Mouse (Mus musculus): ENCODE measurements around the gene Rbms2.
"Not testable (repeated sequence)": the region's sequence is repeated elsewhere in the genome, so short reads cannot be mapped to it uniquely, and the experiment has no call there.

The Rbms2 gene

GRCm38 (mm10) chr10:128179989-128180388, at the start of gene Rbms2:
TSS of gene Rbms2 (minus strand) at chr10:128180297.
- in situ Hi-C loops (cut with MboI, MseI), result no loop called here

DNA sequence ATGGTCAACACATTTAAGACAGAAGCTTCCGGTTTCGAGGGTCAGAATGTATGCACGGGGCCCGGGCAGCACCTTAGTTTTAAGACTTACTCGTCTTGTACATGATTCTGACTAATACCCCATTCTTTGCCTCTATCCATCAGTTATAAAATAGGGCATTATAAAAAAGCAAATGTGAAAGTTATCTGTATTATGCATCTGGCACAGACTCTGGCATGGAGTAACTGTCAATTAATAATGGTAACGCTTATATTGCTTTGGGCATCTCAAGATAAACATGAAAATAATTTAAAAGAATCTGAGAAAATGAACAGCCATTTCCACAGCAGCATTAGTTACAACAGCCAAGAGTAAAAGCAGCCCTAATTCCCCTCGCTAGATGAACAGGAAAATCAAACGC, 47.9 kb upstream of the Rbms2 start:
- in situ Hi-C loops (cut with MboI, MseI), result no loop called here

GRCm38 (mm10) chr10:128227592-128227991, 47.5 kb upstream of the Rbms2 start:
- in situ Hi-C loops (cut with MboI, MseI), result no loop called here

DNA sequence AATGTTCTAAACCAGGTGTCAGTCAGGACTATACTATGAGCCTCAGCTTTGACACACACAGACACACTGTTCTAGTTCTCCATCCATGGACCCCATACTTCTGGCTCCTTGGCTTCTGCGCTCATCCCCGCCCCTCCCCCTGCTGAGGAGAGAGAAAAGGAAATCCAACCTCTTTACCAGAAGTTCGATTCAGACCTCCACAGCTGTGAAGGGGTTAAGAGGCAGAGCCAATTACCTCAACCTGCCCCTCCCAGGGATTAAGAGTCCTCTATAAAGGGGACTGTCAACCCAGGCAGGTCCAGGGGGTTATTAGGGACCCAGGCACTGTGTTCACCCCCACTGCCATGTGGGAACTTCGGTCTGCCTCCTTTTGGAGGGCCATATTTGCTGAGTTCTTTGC, 45.4 kb upstream of the Rbms2 start, which contains the start of gene Mip:
TSS of gene Mip (plus strand) at position 301 of the 400 bp plus-strand sequence.
- in situ Hi-C loops (cut with MboI, MseI), result no loop called here

- in situ Hi-C loops (cut with MboI, MseI), result no loop called here
Measured at GRCm38 (mm10) chr10:128225064-128225463, 45.0 kb upstream of the Rbms2 start.

DNA sequence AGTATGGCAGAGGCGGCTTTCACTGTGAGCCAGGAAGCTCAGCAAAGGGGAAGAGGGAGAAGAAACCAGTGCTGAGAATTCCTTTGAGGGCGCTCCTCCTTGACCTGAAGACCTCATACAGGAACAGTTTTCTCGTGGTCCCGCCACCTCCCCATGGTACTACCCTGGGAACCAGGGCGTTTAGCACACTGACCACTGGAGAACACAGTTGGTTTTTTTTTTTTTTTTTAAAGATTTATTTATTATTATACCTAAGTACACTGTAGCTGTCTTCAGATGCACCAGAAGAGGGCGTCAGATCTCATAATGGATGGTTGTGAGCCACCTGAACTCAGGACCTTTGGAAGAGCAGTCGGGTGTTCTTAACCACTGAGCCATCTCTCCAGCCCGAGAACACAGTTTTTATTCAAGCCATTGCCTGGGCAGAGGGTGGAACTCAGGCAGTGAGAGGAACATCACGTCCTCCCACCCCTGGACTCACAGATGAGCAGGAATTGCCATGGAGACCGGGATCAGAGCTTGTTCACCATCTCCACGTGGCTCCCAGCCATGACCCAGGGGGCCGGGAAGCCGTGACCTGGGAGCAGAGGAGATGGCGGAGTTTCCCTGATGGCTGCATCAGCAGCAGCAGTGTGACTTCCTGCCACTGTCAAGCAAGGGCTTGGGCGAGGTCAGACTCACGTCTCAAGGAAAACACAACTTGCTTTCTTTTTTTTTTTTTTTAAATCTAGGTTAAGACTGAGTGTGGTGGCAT, 41.6 kb upstream of the Rbms2 start:
- in situ Hi-C loops (cut with MboI, MseI), result no loop called here

DNA sequence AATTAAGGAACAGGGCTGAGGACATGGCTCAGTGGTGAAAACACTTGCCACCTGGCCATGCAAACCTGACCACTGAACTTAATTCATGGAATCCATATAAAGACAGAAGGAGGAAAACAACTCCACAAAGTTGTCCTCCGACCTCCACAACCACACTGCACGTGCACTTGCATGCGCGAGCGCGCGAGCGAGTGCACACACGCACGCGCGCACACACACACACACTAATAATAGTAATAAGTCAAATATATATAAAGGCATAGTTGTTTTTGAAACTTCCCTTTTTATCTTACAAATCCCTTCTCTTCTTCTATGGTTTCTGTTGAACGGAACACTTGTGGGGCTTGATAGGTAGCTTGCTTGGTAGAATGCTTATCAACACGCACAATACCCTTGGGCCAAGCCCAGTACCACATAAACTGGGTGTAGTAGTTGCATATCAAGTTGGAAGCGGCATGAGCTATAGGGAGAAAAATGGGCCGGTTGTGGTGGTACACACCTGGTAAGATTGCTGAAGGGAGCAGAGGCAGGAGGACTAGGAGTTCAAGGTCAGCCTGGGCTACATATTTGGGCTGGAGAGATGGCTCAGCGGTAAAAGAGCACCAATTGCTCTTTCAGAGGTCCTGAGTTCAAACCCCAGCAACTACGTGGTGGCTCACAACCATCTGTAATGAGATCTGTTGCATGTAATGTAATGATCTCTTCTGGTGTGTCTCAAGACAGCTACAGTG, 38.5 kb upstream of the Rbms2 start:
- in situ Hi-C loops (cut with MboI, MseI), result no loop called here

DNA sequence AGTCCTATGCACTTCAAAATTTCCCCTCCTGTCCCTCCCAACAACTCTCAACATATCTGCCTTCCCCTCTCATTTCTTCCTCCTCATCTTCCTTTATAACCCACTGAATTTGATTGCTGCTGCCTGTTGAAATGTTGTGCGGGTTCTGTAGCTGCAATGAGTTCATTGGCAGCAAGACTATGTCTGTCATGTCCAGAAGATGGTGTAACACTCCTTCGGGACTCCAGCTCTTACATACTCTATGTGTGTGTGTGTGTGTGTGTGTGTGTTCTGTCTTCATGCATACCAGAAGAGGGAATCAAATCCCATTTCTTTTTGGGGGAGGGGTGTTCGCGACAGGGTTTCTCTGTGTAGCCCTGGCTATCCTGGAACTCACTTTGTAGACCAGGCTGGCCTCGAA, 34.9 kb upstream of the Rbms2 start:
- in situ Hi-C loops (cut with MboI, MseI), result no loop called here

- in situ Hi-C loops (cut with MboI, MseI), result not testable (repeated sequence)
Measured at GRCm38 (mm10) chr10:128214112-128214511, 34.0 kb upstream of the Rbms2 start.

- in situ Hi-C loops (cut with MboI, MseI), result no loop called here
Measured at GRCm38 (mm10) chr10:128212871-128213323, 32.8 kb upstream of the Rbms2 start.

DNA sequence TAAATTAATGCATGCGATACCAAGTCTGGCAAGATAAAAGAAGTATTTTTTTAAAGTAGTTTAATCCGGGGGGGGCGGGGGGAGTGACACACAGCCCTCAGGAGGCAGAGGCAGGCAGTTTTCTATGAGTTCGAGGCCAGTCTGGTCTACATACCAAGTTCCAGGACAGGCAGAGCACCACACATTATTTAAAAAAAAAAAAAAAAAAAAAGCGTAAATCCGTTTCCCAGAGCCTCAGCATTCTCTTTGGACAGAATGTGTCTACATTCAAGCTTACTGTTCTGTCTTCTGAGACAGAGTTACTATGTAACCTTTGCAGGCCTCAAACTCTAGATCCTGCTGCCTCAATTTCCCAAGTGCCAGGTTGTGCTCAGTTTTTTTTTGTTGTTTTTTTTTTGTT, 32.1 kb upstream of the Rbms2 start:
- in situ Hi-C loops (cut with MboI, MseI), result no loop called here

DNA sequence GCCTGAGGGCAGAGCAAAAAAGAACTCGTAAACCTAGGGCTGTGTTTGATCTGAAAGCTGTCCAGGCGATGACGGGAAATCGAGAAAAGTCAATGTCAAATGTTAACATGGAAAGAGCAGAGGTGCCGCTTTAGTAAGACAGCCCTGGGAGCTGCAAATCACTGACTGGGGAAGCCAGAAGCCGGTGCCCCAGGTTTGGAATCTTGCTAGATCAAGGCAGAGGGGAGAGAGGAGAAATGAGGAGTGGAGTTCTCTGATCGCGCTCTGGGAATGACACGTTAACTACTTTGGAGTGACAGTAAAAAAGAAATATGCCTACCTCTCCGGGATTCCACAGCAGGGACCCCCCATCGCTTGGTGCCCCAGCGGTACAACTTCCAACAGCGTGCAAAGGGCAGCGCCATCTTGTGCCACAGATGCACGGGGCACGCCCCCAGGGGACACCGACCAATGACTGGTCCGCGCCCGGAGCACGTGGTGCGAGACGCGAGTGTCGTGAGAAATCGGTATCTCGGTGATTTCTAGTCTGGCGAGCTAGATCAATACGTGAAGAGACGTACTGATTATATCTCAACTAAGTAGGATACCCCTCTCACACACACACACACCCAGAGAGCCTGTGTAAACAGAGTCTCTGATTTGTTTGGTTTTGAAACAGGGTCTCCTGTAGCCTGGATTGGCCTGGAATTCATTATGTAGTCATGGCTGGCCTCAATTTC, 31.5 kb upstream of the Rbms2 start, which contains the start of gene Spryd4:
TSS of gene Spryd4 (minus strand) at position 418 of the 719 bp plus-strand sequence.
- in situ Hi-C loops (cut with MboI, MseI), result no loop called here

GRCm38 (mm10) chr10:128210954-128211353, 30.9 kb upstream of the Rbms2 start:
- in situ Hi-C loops (cut with MboI, MseI), result no loop called here

- in situ Hi-C loops (cut with MboI, MseI), result no loop called here
Measured at GRCm38 (mm10) chr10:128210131-128210530, 30.0 kb upstream of the Rbms2 start.

- in situ Hi-C loops (cut with MboI, MseI), result no loop called here
Measured at GRCm38 (mm10) chr10:128209311-128210009, 29.4 kb upstream of the Rbms2 start.

- in situ Hi-C loops (cut with MboI, MseI), result no loop called here
Measured at GRCm38 (mm10) chr10:128208326-128208725, 28.2 kb upstream of the Rbms2 start.

- in situ Hi-C loops (cut with MboI, MseI), result no loop called here
Measured at GRCm38 (mm10) chr10:128204941-128205340, 24.8 kb upstream of the Rbms2 start.

- in situ Hi-C loops (cut with MboI, MseI), result no loop called here
Measured at GRCm38 (mm10) chr10:128201856-128202255, 21.8 kb upstream of the Rbms2 start.

GRCm38 (mm10) chr10:128194551-128195461, 14.7 kb upstream of the Rbms2 start:
- in situ Hi-C loops (cut with MboI, MseI), result loop anchor here (5.0 kb wide), 1 partner anchor 103 kb away; the partner anchor contains the start of gene Baz2a

- in situ Hi-C loops (cut with MboI, MseI), result loop anchor here (5.0 kb wide), 1 partner anchor 102 kb away; the partner anchor contains the start of gene Baz2a
Measured at GRCm38 (mm10) chr10:128194024-128194550, 14.0 kb upstream of the Rbms2 start, which contains the start of gene Gls2. TSS of gene Gls2 (plus strand) at chr10:128194457.
